Mouse (Mus musculus): ENCODE measurements around the gene Ccr3. TPM values are rescaled to one million over a fixed set of nuclear protein-coding genes. Genes with fewer than 3 reads are reported as not detected.

Gene Ccr3
- total and polyA plus RNA-seq, 3 experiments, result 0.04 TPM; not detected in 2

GRCm38 (mm10) chr9:124037707-124038106, 15.9 kb downstream of the Ccr3 start:
- in situ Hi-C loops (cut with MboI; ENCODE audit: low pct_ligation_motif_present, low pct_unique_long_range_greater_than_20kb, low sequenced_read_pairs), result loop anchor here (5.0 kb wide), 1 partner anchor 90 kb away; no protein-coding TSS in a partner anchor
- H3K27me3 ChIP-seq (replicated peaks), result no peaks in the 10 kb centered on the region
- no peaks in the 10 kb centered on the region for H3K79me2 ChIP-seq (replicated peaks; ENCODE audit: control insufficient read depth, extremely low read depth, insufficient read depth, poor library complexity, severe bottlenecking)
- TF ChIP-seq NELFE (IDR thresholded peaks at IDR 0.05; ENCODE audit: low read depth, low read length), result no peak
- TF ChIP-seq RCOR1 (conservative IDR thresholded peaks at IDR 0.05; ENCODE audit: low read depth, low read length), result no peak
- TF ChIP-seq ETS1 (conservative IDR thresholded peaks at IDR 0.05; ENCODE audit: low read depth, low read length), result peak; percentile 65
- no peak for TF ChIP-seq ZKSCAN1 (IDR thresholded peaks at IDR 0.05; ENCODE audit: borderline replicate concordance, low read depth, low read length)
- no peak for TF ChIP-seq JUND (conservative IDR thresholded peaks at IDR 0.05; ENCODE audit: low read depth, low read length)
- TF ChIP-seq MAZ (IDR thresholded peaks at IDR 0.05; ENCODE audit: low read depth, low read length), result no peak
- no peak for TF ChIP-seq USF1 (IDR thresholded peaks at IDR 0.05; ENCODE audit: low read depth, low read length)
- TF ChIP-seq USF2 (conservative IDR thresholded peaks at IDR 0.05; ENCODE audit: low read depth, low read length), result no peak
- no peak for TF ChIP-seq UBTF (IDR thresholded peaks at IDR 0.05; ENCODE audit: low read depth, low read length)
- TF ChIP-seq MAX (IDR thresholded peaks at IDR 0.05; ENCODE audit: low read length), result no peak
- TF ChIP-seq CTCF (conservative IDR thresholded peaks at IDR 0.05 in 1 of 2, IDR thresholded peaks at IDR 0.05 in 1 of 2; ENCODE audit: low read depth in 2 of 2, low read length in 2 of 2), result no peak
- no peak for TF ChIP-seq ZMIZ1 (IDR thresholded peaks at IDR 0.05; ENCODE audit: low read depth, low read length)
- no peak for TF ChIP-seq MYC (IDR thresholded peaks at IDR 0.05; ENCODE audit: low read depth, low read length)
- no peak for TF ChIP-seq KAT2A (IDR thresholded peaks at IDR 0.05; ENCODE audit: insufficient replicate concordance, low read length)
- TF ChIP-seq IRF4 (IDR thresholded peaks at IDR 0.05; ENCODE audit: low read depth, low read length), result peak; percentile 78
- TF ChIP-seq RAD21 (IDR thresholded peaks at IDR 0.05; ENCODE audit: low read depth, low read length), result no peak
- no peak for TF ChIP-seq MXI1 (IDR thresholded peaks at IDR 0.05; ENCODE audit: low read depth, low read length)
- TF ChIP-seq MEF2A (IDR thresholded peaks at IDR 0.05; ENCODE audit: borderline replicate concordance, low read depth, low read length), result peak; percentile 50; the same call in 1 of the 2 replicates
- TF ChIP-seq ZC3H11A (IDR thresholded peaks at IDR 0.05; ENCODE audit: low read depth, low read length), result no peak
- TF ChIP-seq GABPA (IDR thresholded peaks at IDR 0.05; ENCODE audit: insufficient replicate concordance, low read depth, low read length), result no peak
- TF ChIP-seq SIN3A (IDR thresholded peaks at IDR 0.05; ENCODE audit: low read length), result no peak
- TF ChIP-seq E2F4 (IDR thresholded peaks at IDR 0.05; ENCODE audit: insufficient replicate concordance, low read depth, low read length), result no peak
- TF ChIP-seq PAX5 (IDR thresholded peaks at IDR 0.05; ENCODE audit: low read length), result no peak
- no peak for TF ChIP-seq POLR2A (IDR thresholded peaks at IDR 0.05; ENCODE audit: low read depth, low read length)
- TF ChIP-seq NRF1 (IDR thresholded peaks at IDR 0.05; ENCODE audit: low read depth, low read length), result no peak
- no peak for TF ChIP-seq ELF1 (IDR thresholded peaks at IDR 0.05; ENCODE audit: low read depth, low read length)
- TF ChIP-seq TBP (conservative IDR thresholded peaks at IDR 0.05; ENCODE audit: low read depth, low read length), result no peak
- no peak for TF ChIP-seq POLR2AphosphoS2 (IDR thresholded peaks at IDR 0.05; ENCODE audit: low read depth, low read length)
- 0 out of 2 replicates have a peak, but pooled peaks have one; percentile 44 for TF ChIP-seq BHLHE40 (IDR thresholded peaks at IDR 0.05; ENCODE audit: low read depth, low read length)
- peak; percentile 76 for TF ChIP-seq EP300 (IDR thresholded peaks at IDR 0.05; ENCODE audit: low read length)
- TF ChIP-seq CHD2 (IDR thresholded peaks at IDR 0.05; ENCODE audit: low read length), result no peak
- TF ChIP-seq ZNF384 (IDR thresholded peaks at IDR 0.05; ENCODE audit: low read depth, low read length), result no peak
- TF ChIP-seq HCFC1 (IDR thresholded peaks at IDR 0.05; ENCODE audit: low read depth, low read length), result no peak
- TF ChIP-seq SMC3 (IDR thresholded peaks at IDR 0.05; ENCODE audit: low read depth, low read length), result 0 out of 2 replicates have a peak, but pooled peaks have one; percentile 2
- TF ChIP-seq CHD1 (IDR thresholded peaks at IDR 0.05; ENCODE audit: low read depth, low read length), result no peak
- TF ChIP-seq MAFK (IDR thresholded peaks at IDR 0.05; ENCODE audit: insufficient replicate concordance, low read length), result no peak; the same call in 1 of the 2 replicates
- TF ChIP-seq TCF12 (IDR thresholded peaks at IDR 0.05; ENCODE audit: low read depth, low read length), result peak; percentile 60; the same call in 1 of the 2 replicates
- no peak for TF ChIP-seq JUN (IDR thresholded peaks at IDR 0.05; ENCODE audit: insufficient read depth, low read depth, low read length)
- no peaks in the 10 kb centered on the region for H3K9me3 ChIP-seq (replicated peaks; ENCODE audit: low read length)
- H3K27ac ChIP-seq (ENCODE audit: insufficient read depth, low read depth), result no peak overlapping the region
- DNase-seq (ENCODE audit: extremely low read depth), result peak; percentile 28
- H3K4me3 ChIP-seq (replicated peaks in 1 of 3; ENCODE audit: low read depth in 2 of 3, low read length in 2 of 3, poor library complexity in 1 of 3), result no peak overlapping the region
- peak overlapping the region; percentile 3; the same call in 1 of the 2 replicates for H3K4me2 ChIP-seq (ENCODE audit: insufficient read depth, low read depth, poor library complexity, severe bottlenecking)
- no peak overlapping the region for H3K9ac ChIP-seq (ENCODE audit: insufficient read depth, low read depth)
- dilution Hi-C loops (cut with MboI; ENCODE audit: extremely low pct_ligation_motif_present, extremely low pct_unique_long_range_greater_than_20kb, low sequenced_read_pairs), result no loop called here
- no peaks in the 10 kb centered on the region for H3K36me3 ChIP-seq (replicated peaks in 1 of 2; ENCODE audit: control insufficient read depth in 1 of 2, insufficient read depth in 1 of 2, low read length in 1 of 2)
- H3K4me1 ChIP-seq (ENCODE audit: control insufficient read depth in 1 of 2, insufficient read depth in 2 of 2), result peaks cover 3 to 10% of the 10 kb centered on the region in 2 experiments; a peak in 3 of 4 replicates

All from CH12.LX (cell line).